Mouse (Mus musculus) cerebellum, adult 2 months (tissue): ENCODE results near the gene Rbpjl.

ENCODE experiments used
- CTCF ChIP-seq: fragments of 200-500 bp; IDR thresholded peaks from 2 replicates; pipeline ENCODE4 v1.5.1; 2011; ENCODE audit warnings: low read depth, mild to moderate bottlenecking, control low read depth, low read length, moderate library complexity, borderline replicate concordance; ENCODE audit not compliant: insufficient read depth
- POLR2A ChIP-seq: fragments of 200-500 bp; IDR thresholded peaks from 2 replicates; pipeline ENCODE4 v1.6.1; 2011; ENCODE audit warnings: low read length, control low read depth, borderline replicate concordance; ENCODE audit not compliant: insufficient read depth

- TF ChIP-seq CTCF, result no peak
- TF ChIP-seq POLR2A, result no peak
These were observed 49.2 kb downstream of the Rbpjl start for GRCm38 (mm10) chr2:164452000-164452676.
